Mouse (Mus musculus) c-Kit-negative CD71-positive TER-119-positive erythroid progenitor cells, embryonic 14.5 days (primary cell): Measurements from ENCODE around the gene Btbd35f27.
"Not testable (repeated sequence)": the region's sequence is repeated elsewhere in the genome, so short reads cannot be mapped to it uniquely, and the experiment has no call there.

Experiments used
- DNase-seq: peaks from one replicate; pipeline ENCODE4 v3.0.0-alpha.2; 2013; ENCODE audit warnings: low read depth, low spot score

Gene Btbd35f27

GRCm38 (mm10) chrX:4951835-4952234 lies at the start of gene Btbd35f27:
Btbd35f27 (plus strand) TSS chrX:4952135.
- DNase-seq = not testable (repeated sequence)
